Mouse (Mus musculus) testis, adult 2 months (tissue): ENCODE results near the gene Hist3h2a.

Source experiments
- CTCF ChIP-seq: fragments of 200-500 bp; IDR thresholded peaks from 2 replicates; pipeline ENCODE4 v1.5.1; 2012; ENCODE audit warnings: low read depth, mild to moderate bottlenecking, inconsistent platforms, low read length, moderate library complexity; ENCODE audit not compliant: control insufficient read depth, insufficient read depth, insufficient replicate concordance
- POLR2A ChIP-seq: fragments of 200-500 bp; IDR thresholded peaks from 2 replicates; pipeline ENCODE4 v1.6.1; 2012; ENCODE audit warnings: low read depth, mild to moderate bottlenecking, inconsistent platforms, low read length, moderate library complexity; ENCODE audit not compliant: control insufficient read depth

- TF ChIP-seq CTCF (peak; percentile 33; the same call in 1 of the 2 replicates), POLR2A (peak; percentile 83)
These were observed at the start of gene Hist3h2a, which contains the start of gene Trim17 for GRCm38 (mm10) chr11:58954420-58955142.
